Mouse (Mus musculus) cerebellum, adult 2 months (tissue): ENCODE results near the gene Gm42372. TPM values are rescaled to one million over a fixed set of nuclear protein-coding genes. Genes with fewer than 3 reads are reported as not detected.

Experiments
- DNase-seq, 2 experiments: peaks; one replicate each; pipeline ENCODE4 v3.0.0; 2021
- H3K27ac ChIP-seq: fragments of 200-500 bp; 2 replicates; pipeline ENCODE4 v1.5.1; 2012; ENCODE audit warnings: low read length, control low read depth, inconsistent platforms; ENCODE audit not compliant: insufficient read depth
- H3K27me3 ChIP-seq: fragments of 200-500 bp; 2 replicates; pipeline ENCODE4 v1.6.1; 2012; ENCODE audit warnings: inconsistent platforms, mild to moderate bottlenecking, low read length, moderate library complexity; ENCODE audit not compliant: control insufficient read depth, insufficient read depth
- H3K4me1 ChIP-seq: fragments of 200-500 bp; 2 replicates; pipeline ENCODE4 v1.6.1; 2011; ENCODE audit warnings: low read length; ENCODE audit not compliant: control insufficient read depth, insufficient read depth
- H3K4me3 ChIP-seq: fragments of 200-500 bp; replicated peaks from 2 replicates; pipeline ENCODE3; 2011; ENCODE audit warnings: mild to moderate bottlenecking, low read depth, low read length, control low read depth; ENCODE audit not compliant: insufficient read depth
- CTCF ChIP-seq: fragments of 200-500 bp; IDR thresholded peaks from 2 replicates; pipeline ENCODE4 v1.5.1; 2011; ENCODE audit warnings: low read depth, mild to moderate bottlenecking, control low read depth, low read length, moderate library complexity, borderline replicate concordance; ENCODE audit not compliant: insufficient read depth
- POLR2A ChIP-seq: fragments of 200-500 bp; IDR thresholded peaks from 2 replicates; pipeline ENCODE4 v1.6.1; 2011; ENCODE audit warnings: low read length, control low read depth, borderline replicate concordance; ENCODE audit not compliant: insufficient read depth
- WGBS: fragments of 180-500 bp; shearing (Covaris S2); methylation state at CpG from one replicate; pipeline ENCODE4 v1.1.7; 2018; 5-methylcytosine and 5-hydroxymethylcytosine counted together
- polyA plus RNA-seq: library from polyadenylated mRNA; depleted of rRNA; stranded (reverse); fragments of >200 nt; gene quantifications from 2 replicates; pipeline ENCODE4 v1.2.3, GENCODE M21; 2012

Gm42372 gene
- polyA plus RNA-seq, 1 experiment = 33.2 TPM

GRCm38 (mm10) chr7:16955712-16956111 lies 27.2 kb upstream of the Gm42372 start:
- Histone ChIP-seq H3K27ac (no peak overlapping the region), H3K4me3 (no peak overlapping the region), H3K4me1 (peaks cover 7% of the 10 kb centered on the region; the same call in 1 of the 2 replicates), H3K27me3 (no peaks in the 10 kb centered on the region)
- WGBS = 96% methylated on average over 4 of the region's 4 CpGs
- DNase-seq = no peak
- TF ChIP-seq POLR2A (no peak), CTCF (no peak)

DNA sequence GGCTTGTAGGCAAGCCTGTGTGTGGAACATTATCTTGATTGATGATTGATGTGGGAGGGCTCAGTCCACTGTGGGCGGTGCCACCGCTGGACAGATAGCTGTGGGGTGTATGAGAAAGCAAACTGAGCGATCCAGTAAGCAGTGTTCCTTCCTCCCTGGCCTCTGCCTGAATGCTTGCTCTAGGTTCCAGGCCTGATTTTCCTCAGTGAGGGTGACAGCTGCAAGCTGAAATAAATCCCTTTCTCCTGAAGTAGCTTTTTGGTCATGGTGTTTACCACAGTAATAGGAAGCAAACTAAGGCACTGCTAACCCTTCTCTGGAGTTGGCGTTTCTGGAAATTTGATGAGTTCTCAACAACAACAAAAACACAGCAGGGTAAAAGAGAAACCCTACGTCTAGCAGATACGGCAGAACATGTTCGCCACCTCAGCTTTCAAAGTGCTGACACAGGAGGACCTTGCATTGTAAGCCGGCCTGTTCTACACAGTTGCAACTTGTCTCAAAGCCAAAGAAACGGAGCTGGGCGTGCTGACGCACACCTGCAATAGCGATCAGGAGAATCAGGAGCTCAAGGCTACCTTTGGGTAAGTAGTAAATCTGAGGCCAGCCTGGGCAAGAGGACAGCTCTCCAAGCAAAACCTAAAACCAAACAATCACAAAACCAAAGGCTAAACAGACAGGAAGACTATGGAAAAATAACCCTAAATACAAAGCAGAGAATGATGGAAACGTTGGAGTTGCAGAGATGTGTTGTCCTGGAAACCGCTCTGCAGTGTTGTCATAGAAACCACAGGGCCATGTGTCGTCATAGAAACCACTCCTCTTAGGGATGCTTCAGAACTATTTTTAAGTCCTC lies 26.2 kb upstream of the Gm42372 start:
- Histone ChIP-seq H3K4me3 (no peak overlapping the region), H3K27me3 (no peaks in the 10 kb centered on the region), H3K27ac (no peak overlapping the region), H3K4me1 (peaks cover 14% of the 10 kb centered on the region; the same call in 1 of the 2 replicates)
- TF ChIP-seq CTCF (no peak), POLR2A (no peak)
- no peak for DNase-seq
- WGBS = 41% methylated on average over 15 of the region's 15 CpGs

DNA sequence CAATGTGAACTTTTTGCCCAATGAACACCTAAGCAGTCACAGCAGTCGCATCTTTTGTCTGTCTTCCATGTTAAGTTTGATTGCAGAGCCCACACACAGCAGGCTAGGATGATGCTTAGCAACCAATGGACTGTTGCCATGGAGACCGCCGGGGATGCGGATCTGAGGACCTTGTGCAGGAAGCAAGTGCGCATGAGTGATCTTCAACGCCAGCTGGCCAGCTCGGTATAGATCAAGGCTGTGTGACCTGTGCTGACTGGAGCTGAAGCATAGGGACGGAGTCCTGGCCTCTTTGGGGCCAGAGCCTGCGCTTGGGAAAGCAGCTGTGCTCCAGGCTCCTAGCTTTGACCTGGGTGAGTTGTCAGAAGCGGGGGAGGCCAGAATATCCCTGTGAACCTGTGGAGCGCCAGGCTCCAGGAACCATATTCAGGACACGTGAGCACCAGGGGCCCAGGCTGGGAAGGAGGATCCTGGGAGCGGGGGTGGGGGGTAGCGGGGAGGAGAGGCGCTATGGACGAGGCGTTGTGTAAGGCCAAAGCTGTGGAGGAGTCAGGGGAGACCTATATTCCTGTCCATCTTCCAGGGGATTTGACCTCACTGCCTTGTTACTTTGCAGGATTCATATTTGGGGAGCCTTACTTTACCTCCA lies 23.2 kb upstream of the Gm42372 start, which contains the start of gene Pnmal1:
Pnmal1 (plus strand) TSS at position 141 of the 649 bp plus-strand sequence.
- peak within 1 kb of the TSS; percentile 57 for H3K27ac ChIP-seq
- H3K27me3 ChIP-seq = no peaks in the 10 kb centered on the region
- H3K4me1 ChIP-seq = peaks cover 17% of the 10 kb centered on the region; the same call in 1 of the 2 replicates
- peak; percentile 88 to 92 for DNase-seq
- H3K4me3 ChIP-seq = peak within 1 kb of the TSS; percentile 61
- WGBS = 2% methylated on average over 17 of the region's 17 CpGs
- TF ChIP-seq POLR2A (peak; percentile 71; the same call in 1 of the 2 replicates), CTCF (no peak)

GRCm38 (mm10) chr7:16961678-16962077 lies 21.2 kb upstream of the Gm42372 start:
- WGBS = 83% methylated on average over 5 of the region's 5 CpGs
- no peak for DNase-seq
- Histone ChIP-seq H3K27ac (no peak overlapping the region), H3K27me3 (no peaks in the 10 kb centered on the region), H3K4me1 (peaks cover 16% of the 10 kb centered on the region; the same call in 1 of the 2 replicates), H3K4me3 (no peak overlapping the region)
- TF ChIP-seq POLR2A = no peak
- no peak for TF ChIP-seq CTCF

DNA sequence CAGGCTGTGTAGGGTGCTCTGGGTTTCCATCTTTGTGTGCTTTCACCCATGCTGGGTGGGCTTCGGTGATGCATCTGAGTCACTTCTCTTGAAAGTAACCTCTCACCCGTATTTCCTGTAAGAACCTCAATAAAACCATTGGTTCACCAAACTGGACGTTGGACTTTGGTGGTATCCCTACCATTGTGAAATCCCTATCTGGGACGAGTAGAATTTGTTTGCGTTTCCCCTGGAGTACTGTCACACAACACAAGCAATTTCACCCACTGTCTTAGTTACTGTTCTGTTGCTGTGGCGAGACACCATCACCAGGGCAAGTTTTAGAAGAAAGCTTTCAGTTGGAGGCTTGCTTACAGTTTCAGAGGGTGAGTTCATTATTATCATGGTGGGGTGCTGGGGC lies 14.5 kb upstream of the Gm42372 start:
- 92% methylated on average over 6 of the region's 6 CpGs for WGBS
- Histone ChIP-seq H3K27me3 (no peaks in the 10 kb centered on the region), H3K4me1 (no peaks in the 10 kb centered on the region), H3K27ac (no peak overlapping the region), H3K4me3 (no peak overlapping the region)
- no peak for DNase-seq
- no peak for TF ChIP-seq POLR2A
- no peak for TF ChIP-seq CTCF

- no peak for TF ChIP-seq POLR2A
- no peak for TF ChIP-seq CTCF
- Histone ChIP-seq H3K27ac (no peak overlapping the region), H3K27me3 (no peaks in the 10 kb centered on the region), H3K4me1 (no peaks in the 10 kb centered on the region), H3K4me3 (no peak overlapping the region)
- 89% methylated on average over 3 of the region's 3 CpGs for WGBS
- no peak for DNase-seq
Observed at GRCm38 (mm10) chr7:16971160-16971559, 11.7 kb upstream of the Gm42372 start.

DNA sequence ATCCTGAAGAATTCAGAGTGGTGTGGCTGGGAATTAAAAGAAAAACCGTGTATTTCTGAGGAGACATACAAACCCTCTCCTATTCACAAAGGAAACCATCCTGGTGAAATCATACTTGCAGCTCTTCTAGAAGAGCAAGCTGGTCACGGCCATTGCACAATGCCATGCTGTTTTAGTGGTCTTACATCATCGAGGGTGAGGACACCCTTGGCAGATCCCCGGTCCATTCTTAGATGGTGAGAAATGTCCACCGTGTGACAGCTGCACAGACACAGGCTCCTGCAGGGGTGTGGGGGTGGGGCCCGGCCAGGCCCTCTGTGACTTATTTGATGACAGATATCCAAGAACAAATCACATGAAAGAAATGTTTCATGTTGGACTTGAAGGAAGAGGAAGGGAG lies 8.9 kb upstream of the Gm42372 start:
- WGBS = 21% methylated on average over 6 of the region's 6 CpGs
- TF ChIP-seq POLR2A = no peak
- TF ChIP-seq CTCF = no peak
- Histone ChIP-seq H3K4me1 (no peaks in the 10 kb centered on the region), H3K27ac (no peak overlapping the region), H3K27me3 (no peaks in the 10 kb centered on the region), H3K4me3 (no peak overlapping the region)
- DNase-seq = no peak

DNA sequence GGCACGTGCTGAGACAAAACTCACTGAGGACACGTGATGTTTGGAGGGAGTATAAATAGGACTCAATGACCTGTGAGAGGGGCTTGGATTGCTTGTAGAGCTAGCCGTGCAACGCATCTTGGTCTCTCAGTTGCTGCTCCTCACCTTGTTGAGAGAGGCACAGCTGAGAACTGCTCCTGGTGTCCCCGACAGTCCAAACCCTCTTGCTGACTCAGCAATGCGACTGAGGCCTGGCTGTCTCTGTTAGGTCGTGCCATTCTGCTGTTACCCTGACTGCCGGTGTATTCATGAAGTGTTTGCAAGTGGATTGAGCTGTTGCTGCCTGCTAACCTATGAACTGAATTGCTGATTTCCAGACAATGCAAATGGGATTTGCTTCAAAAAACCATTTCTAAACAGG lies 6.6 kb upstream of the Gm42372 start:
- Histone ChIP-seq H3K27me3 (no peaks in the 10 kb centered on the region), H3K4me3 (no peak overlapping the region), H3K4me1 (peaks cover 3% of the 10 kb centered on the region; the same call in 1 of the 2 replicates), H3K27ac (no peak overlapping the region)
- WGBS = 67% methylated on average over 8 of the region's 8 CpGs
- no peak for DNase-seq
- TF ChIP-seq CTCF = no peak
